Mouse (Mus musculus): ENCODE measurements at regions not wholly inside any gene's neighbourhood (a gene's known extent, or its start where the extent isn't known, plus 50 kb on each side); places are given as distances from the start of the nearest gene placed in this dataset.

- Histone ChIP-seq H3K4me3 (no peak overlapping the region), H3K36me3 (no peaks in the 10 kb centered on the region), H3K9ac (no peak overlapping the region), H3K27ac (no peak overlapping the region), H3K9me3 (replicated peaks) (no peaks in the 10 kb centered on the region), H3K4me1 (peaks cover 24% of the 10 kb centered on the region), H3K27me3 (peaks cover 53% of the 10 kb centered on the region), H3K4me2 (replicated peaks) (no peak overlapping the region)
- WGBS = 48% methylated on average over 6 of the region's 6 CpGs
- ATAC-seq (ENCODE audit: low FRiP score) = no peak
These were observed 153.3 kb downstream of the Shq1 start for GRCm38 (mm10) chr6:100517662-100518061.

- WGBS = 55% methylated on average over 4 of the region's 4 CpGs
- Histone ChIP-seq H3K4me1 (peaks cover 4% of the 10 kb centered on the region; the same call in 1 of the 2 replicates), H3K9me3 (replicated peaks) (no peaks in the 10 kb centered on the region; the same call in 1 of the 2 replicates), H3K9ac (no peak overlapping the region), H3K36me3 (no peaks in the 10 kb centered on the region), H3K27ac (no peak overlapping the region), H3K4me2 (replicated peaks) (no peak overlapping the region), H3K4me3 (no peak overlapping the region), H3K27me3 (peaks cover 57% of the 10 kb centered on the region)
- ATAC-seq (ENCODE audit: low FRiP score) = no peak
These were observed 158.3 kb downstream of the Shq1 start for GRCm38 (mm10) chr6:100512676-100513075.

- no peak overlapping the region for H3K9ac ChIP-seq
- peaks cover 5% of the 10 kb centered on the region; the same call in 1 of the 2 replicates for H3K4me1 ChIP-seq
- no peaks in the 10 kb centered on the region for H3K36me3 ChIP-seq
- H3K9me3 ChIP-seq (replicated peaks) = no peaks in the 10 kb centered on the region; the same call in 1 of the 2 replicates
- no peak overlapping the region for H3K27ac ChIP-seq
- peaks cover 48% of the 10 kb centered on the region for H3K27me3 ChIP-seq
- no peak overlapping the region for H3K4me3 ChIP-seq
- no peak overlapping the region for H3K4me2 ChIP-seq (replicated peaks)
- no peak for ATAC-seq (ENCODE audit: low FRiP score)
- 85% methylated on average over 4 of the region's 4 CpGs for WGBS
These were observed 160.3 kb downstream of the Shq1 start for GRCm38 (mm10) chr6:100510676-100511075.

GRCm38 (mm10) chr6:100505506-100506247 is 165.3 kb downstream of the Shq1 start:
- Histone ChIP-seq H3K4me3 (no peak overlapping the region), H3K4me1 (peaks cover 33% of the 10 kb centered on the region), H3K4me2 (replicated peaks) (no peak overlapping the region), H3K27me3 (peaks cover 47% of the 10 kb centered on the region), H3K9me3 (replicated peaks) (no peaks in the 10 kb centered on the region), H3K36me3 (no peaks in the 10 kb centered on the region), H3K27ac (no peak overlapping the region), H3K9ac (no peak overlapping the region)
- peak; percentile 71 for ATAC-seq (ENCODE audit: low FRiP score)
- 45% methylated on average over 15 of the region's 15 CpGs for WGBS

- H3K4me3 ChIP-seq = no peak overlapping the region
- H3K9ac ChIP-seq = no peak overlapping the region
- H3K27me3 ChIP-seq = peaks cover 49% of the 10 kb centered on the region
- peaks cover 37% of the 10 kb centered on the region for H3K4me1 ChIP-seq
- no peak for ATAC-seq (ENCODE audit: low FRiP score)
- 59% methylated on average over 14 of the region's 14 CpGs for WGBS
- no peak overlapping the region for H3K4me2 ChIP-seq (replicated peaks)
- no peak overlapping the region for H3K27ac ChIP-seq
- H3K36me3 ChIP-seq = no peaks in the 10 kb centered on the region
- no peaks in the 10 kb centered on the region for H3K9me3 ChIP-seq (replicated peaks)
These were observed 167.8 kb downstream of the Shq1 start for GRCm38 (mm10) chr6:100502961-100503782.

- no peak for ATAC-seq (ENCODE audit: low FRiP score)
- peaks cover 37% of the 10 kb centered on the region for H3K4me1 ChIP-seq
- no peak overlapping the region for H3K4me2 ChIP-seq (replicated peaks)
These were observed 168.8 kb downstream of the Shq1 start for GRCm38 (mm10) chr6:100502139-100502538.

GRCm38 (mm10) chr6:100500741-100501140 is 170.2 kb downstream of the Shq1 start:
- Histone ChIP-seq H3K4me2 (replicated peaks) (no peak overlapping the region), H3K4me1 (peaks cover 33% of the 10 kb centered on the region), H3K27me3 (peaks cover 45% of the 10 kb centered on the region), H3K27ac (no peak overlapping the region), H3K9ac (no peak overlapping the region), H3K36me3 (no peaks in the 10 kb centered on the region), H3K9me3 (replicated peaks) (no peaks in the 10 kb centered on the region), H3K4me3 (no peak overlapping the region)
- 29% methylated on average over 2 of the region's 2 CpGs for WGBS
- ATAC-seq (ENCODE audit: low FRiP score) = no peak

More at GRCm38 (mm10) chr6:100502139-100502538, 168.8 kb downstream of the Shq1 start:
- Histone ChIP-seq H3K9ac (no peak overlapping the region), H3K36me3 (no peaks in the 10 kb centered on the region), H3K4me3 (no peak overlapping the region), H3K27me3 (peaks cover 44% of the 10 kb centered on the region), H3K9me3 (replicated peaks) (no peaks in the 10 kb centered on the region), H3K27ac (no peak overlapping the region)
- WGBS = 42% methylated on average over 6 of the region's 6 CpGs

GRCm38 (mm10) chr6:100500060-100500459 is 170.9 kb downstream of the Shq1 start:
- Histone ChIP-seq H3K4me3 (no peak overlapping the region), H3K4me1 (peaks cover 30% of the 10 kb centered on the region), H3K9ac (no peak overlapping the region), H3K27ac (no peak overlapping the region), H3K4me2 (replicated peaks) (no peak overlapping the region), H3K27me3 (peaks cover 45% of the 10 kb centered on the region), H3K9me3 (replicated peaks) (no peaks in the 10 kb centered on the region), H3K36me3 (no peaks in the 10 kb centered on the region)
- peak; percentile 42 for ATAC-seq (ENCODE audit: low FRiP score)
- WGBS = 51% methylated on average over 8 of the region's 8 CpGs

- Histone ChIP-seq H3K9me3 (replicated peaks) (no peaks in the 10 kb centered on the region), H3K4me2 (replicated peaks) (no peak overlapping the region), H3K27ac (no peak overlapping the region), H3K9ac (no peak overlapping the region), H3K36me3 (no peaks in the 10 kb centered on the region), H3K4me3 (no peak overlapping the region), H3K4me1 (peaks cover 30% of the 10 kb centered on the region), H3K27me3 (peaks cover 37% of the 10 kb centered on the region)
- ATAC-seq (ENCODE audit: low FRiP score) = no peak
- WGBS = 26% methylated on average over 4 of the region's 4 CpGs
These were observed 172.1 kb downstream of the Shq1 start for GRCm38 (mm10) chr6:100498861-100499271.

- Histone ChIP-seq H3K27ac (no peak overlapping the region), H3K36me3 (no peaks in the 10 kb centered on the region), H3K4me3 (no peak overlapping the region), H3K4me2 (replicated peaks) (no peak overlapping the region), H3K9ac (no peak overlapping the region), H3K27me3 (peaks cover 36% of the 10 kb centered on the region), H3K4me1 (peaks cover 26% of the 10 kb centered on the region), H3K9me3 (replicated peaks) (no peaks in the 10 kb centered on the region)
- no peak for ATAC-seq (ENCODE audit: low FRiP score)
- WGBS = 57% methylated on average over 2 of the region's 2 CpGs
These were observed 172.8 kb downstream of the Shq1 start for GRCm38 (mm10) chr6:100498126-100498525.

GRCm38 (mm10) chr6:100496135-100496534 is 174.8 kb downstream of the Shq1 start:
- H3K27me3 ChIP-seq = peaks cover 33% of the 10 kb centered on the region

GRCm38 (mm10) chr6:100495131-100495530 is 175.8 kb downstream of the Shq1 start:
- WGBS = 61% methylated on average over 12 of the region's 12 CpGs
- H3K27me3 ChIP-seq = peaks cover 28% of the 10 kb centered on the region
- ATAC-seq (ENCODE audit: low FRiP score) = no peak

More at GRCm38 (mm10) chr6:100496135-100496534, 174.8 kb downstream of the Shq1 start:
- no peak overlapping the region for H3K9ac ChIP-seq
- no peak for ATAC-seq (ENCODE audit: low FRiP score)
- H3K36me3 ChIP-seq = no peaks in the 10 kb centered on the region
- H3K27ac ChIP-seq = no peak overlapping the region
- H3K4me2 ChIP-seq (replicated peaks) = no peak overlapping the region
- H3K4me3 ChIP-seq = no peak overlapping the region
- H3K4me1 ChIP-seq = peaks cover 11% of the 10 kb centered on the region
- H3K9me3 ChIP-seq (replicated peaks) = no peaks in the 10 kb centered on the region

More at GRCm38 (mm10) chr6:100495131-100495530, 175.8 kb downstream of the Shq1 start:
- Histone ChIP-seq H3K9ac (no peak overlapping the region), H3K9me3 (replicated peaks) (no peaks in the 10 kb centered on the region), H3K36me3 (no peaks in the 10 kb centered on the region), H3K4me2 (replicated peaks) (no peak overlapping the region), H3K4me3 (no peak overlapping the region), H3K27ac (no peak overlapping the region), H3K4me1 (peaks cover 6% of the 10 kb centered on the region; the same call in 1 of the 2 replicates)

Data from hindbrain, embryonic 12.5 days (tissue).